Mouse (Mus musculus): ENCODE results near the gene Tnp2. TPM values are rescaled to one million over a fixed set of nuclear protein-coding genes. Genes with fewer than 3 reads are reported as not detected.

Gene Tnp2
- polyA plus RNA-seq, 1 experiment from 2014 or later = not detected

GRCm38 (mm10) chr16:10762569-10763180 is 25.8 kb downstream of the Tnp2 start:
- Histone ChIP-seq H3K4me1 (replicated peaks) (0 out of 2 replicates have a peak, but pooled peaks cover 3% of the 10 kb centered on the region), H3K4me2 (replicated peaks) (no peak overlapping the region), H3K9ac (no peak overlapping the region), H3K27ac (no peak overlapping the region), H3K27me3 (replicated peaks) (peaks cover 7% of the 10 kb centered on the region), H3K9me3 (no peaks in the 10 kb centered on the region), H3K4me3 (replicated peaks) (no peak overlapping the region), H3K36me3 (no peaks in the 10 kb centered on the region)
- WGBS = 62% methylated on average over 5 of the region's 5 CpGs
- ATAC-seq = no peak

DNA sequence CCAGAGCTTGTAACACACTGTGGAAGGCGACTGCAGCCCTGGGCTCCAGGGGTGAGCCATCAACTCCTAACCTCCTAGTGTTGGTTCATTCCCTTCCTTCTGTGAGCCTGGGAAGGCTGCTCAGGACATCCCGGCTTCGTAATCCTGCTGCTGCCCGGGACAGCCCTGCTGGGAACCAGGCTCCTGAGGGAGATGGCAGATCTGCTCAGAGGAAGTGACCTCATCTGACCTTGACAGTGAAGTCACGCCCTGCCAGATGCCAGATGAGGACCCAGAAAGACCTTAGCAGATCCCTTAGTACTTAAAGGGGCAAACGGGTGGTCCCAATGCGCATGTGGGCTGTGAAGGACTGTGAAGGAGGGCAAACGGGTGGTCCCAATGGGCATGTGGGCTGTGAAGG is 27.3 kb downstream of the Tnp2 start:
- no peak overlapping the region for H3K27ac ChIP-seq
- WGBS = 61% methylated on average over 8 of the region's 8 CpGs
- peaks cover 7% of the 10 kb centered on the region for H3K27me3 ChIP-seq (replicated peaks)
- no peak for ATAC-seq
- no peak overlapping the region for H3K4me3 ChIP-seq (replicated peaks)
- no peak overlapping the region for H3K4me2 ChIP-seq (replicated peaks)
- no peak overlapping the region for H3K9ac ChIP-seq
- no peaks in the 10 kb centered on the region for H3K36me3 ChIP-seq
- H3K9me3 ChIP-seq = no peaks in the 10 kb centered on the region
- 0 out of 2 replicates have a peak, but pooled peaks cover 3% of the 10 kb centered on the region for H3K4me1 ChIP-seq (replicated peaks)

- H3K4me2 ChIP-seq (replicated peaks) = no peak overlapping the region
- no peaks in the 10 kb centered on the region for H3K9me3 ChIP-seq
- WGBS = 75% methylated on average over 6 of the region's 6 CpGs
- H3K9ac ChIP-seq = no peak overlapping the region
- no peaks in the 10 kb centered on the region for H3K36me3 ChIP-seq
- H3K4me1 ChIP-seq (replicated peaks) = no peaks in the 10 kb centered on the region
- no peak overlapping the region for H3K27ac ChIP-seq
- H3K4me3 ChIP-seq (replicated peaks) = no peak overlapping the region
- peaks cover 3% of the 10 kb centered on the region; the same call in 1 of the 2 replicates for H3K27me3 ChIP-seq (replicated peaks)
- no peak for ATAC-seq
Observed at GRCm38 (mm10) chr16:10756168-10756567, 32.3 kb downstream of the Tnp2 start.

- H3K36me3 ChIP-seq = no peaks in the 10 kb centered on the region
- H3K4me1 ChIP-seq (replicated peaks) = peaks cover 6% of the 10 kb centered on the region
- no peak overlapping the region for H3K27ac ChIP-seq
- H3K9ac ChIP-seq = no peak overlapping the region
- H3K27me3 ChIP-seq (replicated peaks) = peaks cover 3% of the 10 kb centered on the region; the same call in 1 of the 2 replicates
- H3K4me3 ChIP-seq (replicated peaks) = no peak overlapping the region
- no peak for ATAC-seq
- H3K4me2 ChIP-seq (replicated peaks) = no peak overlapping the region
- WGBS = 84% methylated on average over 3 of the region's 3 CpGs
- no peaks in the 10 kb centered on the region for H3K9me3 ChIP-seq
Observed at GRCm38 (mm10) chr16:10754521-10755296, 33.8 kb downstream of the Tnp2 start.

DNA sequence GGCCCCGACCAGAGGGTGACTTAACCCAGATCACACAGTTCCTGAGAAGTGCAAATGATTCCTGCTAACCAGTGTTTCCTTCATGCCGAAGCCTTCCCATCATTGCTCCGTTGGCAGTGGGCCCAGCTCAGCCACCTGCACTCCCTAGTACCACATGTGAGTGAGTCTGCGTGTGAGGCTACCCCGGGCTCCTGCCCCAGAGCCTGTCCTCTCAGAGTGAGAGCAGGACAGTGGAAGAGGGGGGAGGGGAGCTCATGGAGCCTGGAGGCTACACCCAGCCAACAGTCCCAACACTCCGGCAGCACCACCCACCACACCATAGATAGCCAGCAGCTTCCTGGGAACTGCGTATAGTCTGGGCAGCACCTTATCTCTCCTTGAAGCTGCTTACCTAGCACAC is 38.6 kb downstream of the Tnp2 start:
- WGBS = 35% methylated on average over 7 of the region's 7 CpGs
- H3K4me2 ChIP-seq (replicated peaks) = no peak overlapping the region
- H3K9ac ChIP-seq = no peak overlapping the region
- no peaks in the 10 kb centered on the region for H3K27me3 ChIP-seq (replicated peaks)
- no peak overlapping the region for H3K4me3 ChIP-seq (replicated peaks)
- peaks cover 13% of the 10 kb centered on the region for H3K4me1 ChIP-seq (replicated peaks)
- no peak overlapping the region for H3K27ac ChIP-seq
- no peaks in the 10 kb centered on the region for H3K36me3 ChIP-seq
- H3K9me3 ChIP-seq = no peaks in the 10 kb centered on the region
- ATAC-seq = peak; percentile 82

- peak; percentile 22 for ATAC-seq
Observed at GRCm38 (mm10) chr16:10749226-10749625, 39.2 kb downstream of the Tnp2 start.

DNA sequence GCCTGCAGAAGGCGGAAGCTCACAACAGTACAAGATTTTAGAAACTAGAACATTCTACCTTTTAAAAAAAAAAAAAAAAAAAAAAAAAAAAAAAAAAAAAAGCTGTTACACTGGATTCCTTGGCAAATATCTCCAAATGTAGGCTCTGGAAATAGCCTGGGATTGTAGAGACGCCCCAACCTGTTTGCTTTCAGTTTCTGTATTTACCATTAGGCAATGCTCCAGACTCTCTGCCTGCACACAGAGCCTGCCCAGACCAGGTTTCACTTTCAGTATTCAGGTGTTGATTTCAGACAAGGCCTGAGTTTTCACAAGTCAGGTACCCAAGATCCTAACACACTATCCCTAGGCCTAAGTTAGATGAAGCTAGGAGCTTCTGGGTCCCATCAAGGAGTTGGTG is 47.4 kb downstream of the Tnp2 start:
- no peaks in the 10 kb centered on the region for H3K36me3 ChIP-seq
- H3K9ac ChIP-seq = no peak overlapping the region
- 65% methylated on average over 2 of the region's 2 CpGs for WGBS
- peak; percentile 69 for ATAC-seq
- H3K4me3 ChIP-seq (replicated peaks) = no peak overlapping the region
- H3K4me1 ChIP-seq (replicated peaks) = peaks cover 3% of the 10 kb centered on the region; the same call in 1 of the 2 replicates
- H3K9me3 ChIP-seq = no peaks in the 10 kb centered on the region
- no peak overlapping the region for H3K4me2 ChIP-seq (replicated peaks)
- no peaks in the 10 kb centered on the region for H3K27me3 ChIP-seq (replicated peaks)
- H3K27ac ChIP-seq = no peak overlapping the region

More at GRCm38 (mm10) chr16:10749226-10749625, 39.2 kb downstream of the Tnp2 start:
- H3K9ac ChIP-seq = no peak overlapping the region
- no peaks in the 10 kb centered on the region for H3K27me3 ChIP-seq (replicated peaks)
- 35% methylated on average over 7 of the region's 7 CpGs for WGBS
- H3K9me3 ChIP-seq = no peaks in the 10 kb centered on the region
- no peak overlapping the region for H3K4me3 ChIP-seq (replicated peaks)
- H3K4me1 ChIP-seq (replicated peaks) = peaks cover 13% of the 10 kb centered on the region
- no peak overlapping the region for H3K27ac ChIP-seq
- no peaks in the 10 kb centered on the region for H3K36me3 ChIP-seq
- H3K4me2 ChIP-seq (replicated peaks) = no peak overlapping the region

DNA sequence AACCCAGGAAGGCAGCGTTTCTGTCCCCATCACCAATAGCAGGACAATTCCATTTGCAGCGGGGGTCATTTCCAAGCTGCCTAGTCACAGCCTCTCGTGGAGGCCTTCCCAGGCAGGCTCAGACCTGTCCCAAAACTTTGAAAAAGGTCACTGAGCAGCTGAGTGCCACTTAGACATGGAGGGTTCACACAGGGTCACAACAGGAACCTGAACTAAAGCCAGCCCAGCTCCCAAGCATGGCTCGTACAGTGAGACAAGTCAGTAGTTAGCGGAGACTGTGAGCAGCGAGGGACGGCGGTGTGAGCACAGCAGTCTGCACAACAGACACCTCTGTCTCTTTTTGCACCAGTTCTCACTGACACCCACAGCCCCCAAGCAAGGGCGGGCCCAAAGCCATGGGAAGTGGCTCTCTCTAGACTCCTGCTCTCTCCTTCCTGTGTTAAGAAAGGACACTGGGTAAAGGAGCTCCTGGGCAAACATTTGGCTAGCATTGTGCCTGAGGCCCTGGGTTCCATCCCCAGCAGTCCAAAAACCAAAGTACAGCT is 48.5 kb downstream of the Tnp2 start:
- H3K9me3 ChIP-seq = no peaks in the 10 kb centered on the region
- no peak overlapping the region for H3K27ac ChIP-seq
- no peak overlapping the region for H3K4me2 ChIP-seq (replicated peaks)
- ATAC-seq = no peak
- H3K4me1 ChIP-seq (replicated peaks) = peaks cover 3% of the 10 kb centered on the region; the same call in 1 of the 2 replicates
- 73% methylated on average over 9 of the region's 9 CpGs for WGBS
- H3K27me3 ChIP-seq (replicated peaks) = no peaks in the 10 kb centered on the region
- H3K4me3 ChIP-seq (replicated peaks) = no peak overlapping the region
- no peak overlapping the region for H3K9ac ChIP-seq
- H3K36me3 ChIP-seq = no peaks in the 10 kb centered on the region

DNA sequence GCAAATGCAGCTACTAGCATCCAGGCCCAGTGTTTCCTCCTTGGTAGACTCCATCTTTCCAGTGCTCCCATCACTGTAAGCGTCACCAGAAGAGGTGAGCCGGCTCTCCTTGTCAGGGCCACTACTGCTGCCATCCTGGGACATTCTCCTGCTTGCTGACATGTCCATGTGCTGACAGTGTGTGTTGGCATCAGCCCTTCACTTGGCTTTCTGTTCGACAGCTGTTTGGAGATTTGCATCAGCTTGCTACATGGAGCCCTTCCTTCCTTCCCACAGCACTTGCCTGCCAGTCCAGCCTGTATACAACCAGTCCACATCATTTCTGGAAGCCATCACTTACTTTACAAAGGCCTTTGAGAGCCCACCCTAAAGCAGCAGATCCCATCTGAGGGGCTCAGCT is 49.6 kb downstream of the Tnp2 start:
- Histone ChIP-seq H3K4me3 (replicated peaks) (no peak overlapping the region), H3K27ac (no peak overlapping the region), H3K4me1 (replicated peaks) (peaks cover 3% of the 10 kb centered on the region; the same call in 1 of the 2 replicates), H3K27me3 (replicated peaks) (no peaks in the 10 kb centered on the region), H3K9me3 (no peaks in the 10 kb centered on the region), H3K36me3 (no peaks in the 10 kb centered on the region), H3K4me2 (replicated peaks) (no peak overlapping the region), H3K9ac (no peak overlapping the region)
- ATAC-seq = no peak
- WGBS = 84% methylated on average over 3 of the region's 3 CpGs

Other genes with a start within 250 kb of the Tnp2 start
- gene Dexi, start 245.6 kb downstream of the Tnp2 start, polyA plus RNA-seq (2015; fragmentation: Nextera tagmentation; extraction: Ambion mirVana) = 14.1 and 14.7 TPM in 2 replicates
- gene Clec16a, start 243.3 kb downstream of the Tnp2 start, polyA plus RNA-seq (2015; fragmentation: Nextera tagmentation; extraction: Ambion mirVana) = 26.8 and 27.2 TPM in 2 replicates
- gene Socs1, start 3.1 kb downstream of the Tnp2 start, polyA plus RNA-seq (2015; fragmentation: Nextera tagmentation; extraction: Ambion mirVana) = 5.7 and 6.9 TPM in 2 replicates
- gene Prm3, start 2.3 kb upstream of the Tnp2 start, polyA plus RNA-seq (2015; fragmentation: Nextera tagmentation; extraction: Ambion mirVana) = not detected in 2 replicates
- gene Prm2, start 7.5 kb upstream of the Tnp2 start, polyA plus RNA-seq (2015; fragmentation: Nextera tagmentation; extraction: Ambion mirVana) = not detected in 2 replicates
- not detected in 2 replicates for gene Prm1, start 17.2 kb upstream of the Tnp2 start, polyA plus RNA-seq (2015; fragmentation: Nextera tagmentation; extraction: Ambion mirVana)
- gene Gm11172, start 24.3 kb upstream of the Tnp2 start, polyA plus RNA-seq (2015; fragmentation: Nextera tagmentation; extraction: Ambion mirVana) = not detected in 2 replicates
- gene Rmi2, start 46.4 kb upstream of the Tnp2 start, polyA plus RNA-seq (2015; fragmentation: Nextera tagmentation; extraction: Ambion mirVana) = 2.8 and 4.1 TPM in 2 replicates

All from intestine, embryonic 15.5 days (tissue).